Mouse (Mus musculus) heart, embryonic 10.5 days (tissue): ENCODE measurements around the gene 1700042G07Rik. TPM values are rescaled to one million over a fixed set of nuclear protein-coding genes. Genes with fewer than 3 reads are reported as not detected.

Experiments used
- DNase-seq: peaks from one replicate; pipeline ENCODE4 v3.0.0-alpha.2; 2017; ENCODE audit warnings: low spot score
- H3K27ac ChIP-seq: fragments of 300-500 bp; sonication (generic); 2 replicates; pipeline ENCODE4 v1.5.1; 2016; ENCODE audit warnings: mild to moderate bottlenecking
- H3K27me3 ChIP-seq: fragments of 300-500 bp; sonication (generic); 2 replicates; pipeline ENCODE4 v1.6.1; 2016; ENCODE audit warnings: mild to moderate bottlenecking; ENCODE audit not compliant: poor library complexity, insufficient read depth, severe bottlenecking
- H3K36me3 ChIP-seq: fragments of 300-500 bp; sonication (generic); 2 replicates; pipeline ENCODE4 v1.6.1; 2016; ENCODE audit warnings: mild to moderate bottlenecking, moderate library complexity
- H3K4me1 ChIP-seq: fragments of 300-500 bp; sonication (generic); 2 replicates; pipeline ENCODE4 v1.6.1; 2016; ENCODE audit warnings: mild to moderate bottlenecking
- H3K4me3 ChIP-seq: fragments of 300-500 bp; sonication (generic); 2 replicates; pipeline ENCODE4 v1.5.1; 2016; ENCODE audit warnings: mild to moderate bottlenecking, moderate library complexity
- H3K9me3 ChIP-seq: fragments of 300-500 bp; sonication (generic); 2 replicates; pipeline ENCODE4 v1.6.1; 2016; ENCODE audit warnings: mild to moderate bottlenecking, moderate library complexity
- WGBS: fragments of 180-500 bp; shearing (Covaris S2); methylation state at CpG from one replicate; pipeline ENCODE4 v1.1.7; 2016; 5-methylcytosine and 5-hydroxymethylcytosine counted together
- polyA plus RNA-seq: library from polyadenylated mRNA; unstranded; fragments of >200 nt; fragmentation: Nextera tagmentation; extraction: Ambion mirVana; gene quantifications from 2 replicates; pipeline ENCODE4 v1.2.1, GENCODE M21; 2016

The 1700042G07Rik gene
- polyA plus RNA-seq, 1 experiment from 2014 or later, result not detected

- H3K27ac ChIP-seq, result peak within 1 kb of the TSS; percentile 99
- WGBS, result under 1% methylated on average over 53 of the region's 53 CpGs
- DNase-seq, result peak; percentile 100
- no peaks in the 10 kb centered on the region for H3K36me3 ChIP-seq
- peaks cover 16% of the 10 kb centered on the region; the same call in 1 of the 2 replicates for H3K4me1 ChIP-seq
- no peaks in the 10 kb centered on the region for H3K9me3 ChIP-seq
- peak within 1 kb of the TSS; percentile 79 for H3K4me3 ChIP-seq
- no peaks in the 10 kb centered on the region for H3K27me3 ChIP-seq
Measured at GRCm38 (mm10) chr4:116221140-116221851, 48.1 kb downstream of the 1700042G07Rik start, which contains the start of gene Pik3r3. TSS of gene Pik3r3 (plus strand) at chr4:116221618.

- under 1% methylated on average over 23 of the region's 23 CpGs for WGBS
- no peaks in the 10 kb centered on the region for H3K27me3 ChIP-seq
- H3K36me3 ChIP-seq, result no peaks in the 10 kb centered on the region
- H3K4me3 ChIP-seq, result peak overlapping the region; percentile 79
- H3K4me1 ChIP-seq, result peaks cover 16% of the 10 kb centered on the region; the same call in 1 of the 2 replicates
- DNase-seq, result no peak
- no peaks in the 10 kb centered on the region for H3K9me3 ChIP-seq
- peak overlapping the region; percentile 99 for H3K27ac ChIP-seq
Measured at GRCm38 (mm10) chr4:116221996-116222842, 49.0 kb downstream of the 1700042G07Rik start.

- no peak for DNase-seq
- H3K27ac ChIP-seq, result peak overlapping the region; percentile 99
Measured at GRCm38 (mm10) chr4:116222843-116223119, 49.6 kb downstream of the 1700042G07Rik start.

More at GRCm38 (mm10) chr4:116222843-116223119, 49.6 kb downstream of the 1700042G07Rik start:
- H3K9me3 ChIP-seq, result no peaks in the 10 kb centered on the region
- no peaks in the 10 kb centered on the region for H3K27me3 ChIP-seq
- WGBS, result 10% methylated on average over 6 of the region's 6 CpGs
- peak overlapping the region; percentile 79 for H3K4me3 ChIP-seq
- no peaks in the 10 kb centered on the region for H3K36me3 ChIP-seq
- H3K4me1 ChIP-seq, result peaks cover 16% of the 10 kb centered on the region; the same call in 1 of the 2 replicates

Other genes starting within 250 kb of the 1700042G07Rik start
- gene Dmbx1, start 233.4 kb upstream of the 1700042G07Rik start, polyA plus RNA-seq, result not detected in 2 replicates
- 1.3 and 1.7 TPM in 2 replicates for gene Faah, start 155.4 kb upstream of the 1700042G07Rik start, polyA plus RNA-seq
- 20.4 and 24.9 TPM in 2 replicates for gene Nsun4, start 119.5 kb upstream of the 1700042G07Rik start, polyA plus RNA-seq
- 697 and 904 TPM in 2 replicates for gene Uqcrh, start 98.3 kb upstream of the 1700042G07Rik start, polyA plus RNA-seq
- gene Lrrc41, start 98.1 kb upstream of the 1700042G07Rik start, polyA plus RNA-seq, result 69.1 and 77.9 TPM in 2 replicates
- 31.7 and 38.0 TPM in 2 replicates for gene Rad54l, start 49.7 kb upstream of the 1700042G07Rik start, polyA plus RNA-seq
- gene Pomgnt1, start 49.5 kb upstream of the 1700042G07Rik start, polyA plus RNA-seq, result 68.9 and 74.3 TPM in 2 replicates
- gene Lurap1, start 22.0 kb upstream of the 1700042G07Rik start, polyA plus RNA-seq, result 1.4 and 1.9 TPM in 2 replicates
- 0.10 TPM in 1 of 2 replicates, not detected in the other for gene Tspan1, start 5.8 kb upstream of the 1700042G07Rik start, polyA plus RNA-seq
- not detected in 2 replicates for gene Gm49337, start within 50 bp of the 1700042G07Rik start, polyA plus RNA-seq
- gene Pik3r3, start 48.2 kb downstream of the 1700042G07Rik start, polyA plus RNA-seq, result 17.2 and 22.7 TPM in 2 replicates